Mouse (Mus musculus) midbrain, embryonic 10.5 days (tissue): ENCODE data around the gene Prdm12. TPM values are rescaled to one million over a fixed set of nuclear protein-coding genes. Genes with fewer than 3 reads are reported as not detected.

Experiments
- DNase-seq: peaks from one replicate; pipeline ENCODE4 v3.0.0-alpha.2; 2017; ENCODE audit warnings: low spot score
- H3K27ac ChIP-seq: fragments of 300-500 bp; sonication (generic); replicated peaks from 2 replicates; pipeline ENCODE4 v1.5.1; 2016; ENCODE audit warnings: mild to moderate bottlenecking
- H3K27me3 ChIP-seq: fragments of 300-500 bp; sonication (generic); 2 replicates; pipeline ENCODE4 v1.6.1; 2016; ENCODE audit warnings: low read depth, mild to moderate bottlenecking; ENCODE audit not compliant: poor library complexity, severe bottlenecking
- H3K36me3 ChIP-seq: fragments of 300-500 bp; sonication (generic); 2 replicates; pipeline ENCODE4 v1.6.1; 2016; ENCODE audit warnings: mild to moderate bottlenecking, moderate library complexity
- H3K4me1 ChIP-seq: fragments of 300-500 bp; sonication (generic); 2 replicates; pipeline ENCODE4 v1.6.1; 2016
- H3K4me3 ChIP-seq: fragments of 300-500 bp; sonication (generic); 2 replicates; pipeline ENCODE4 v1.5.1; 2016; ENCODE audit warnings: mild to moderate bottlenecking, moderate library complexity
- H3K9me3 ChIP-seq: fragments of 300-500 bp; sonication (generic); replicated peaks from 2 replicates; pipeline ENCODE4 v1.6.1; 2016; ENCODE audit warnings: mild to moderate bottlenecking
- WGBS: fragments of 180-500 bp; shearing (Covaris S2); methylation state at CpG from one replicate; pipeline ENCODE4 v1.1.7; 2016; 5-methylcytosine and 5-hydroxymethylcytosine counted together
- polyA plus RNA-seq: library from polyadenylated mRNA; unstranded; fragments of >200 nt; fragmentation: Nextera tagmentation; extraction: Ambion mirVana; gene quantifications from 2 replicates; pipeline ENCODE4 v1.2.1, GENCODE M21; 2016

Gene Prdm12
- polyA plus RNA-seq, 1 experiment from 2014 or later = 2.0 TPM

GRCm38 (mm10) chr2:31636138-31636741, 3.6 kb upstream of the Prdm12 start:
- no peaks in the 10 kb centered on the region for H3K9me3 ChIP-seq
- peak overlapping the region; percentile 53 for H3K4me3 ChIP-seq
- H3K36me3 ChIP-seq = no peaks in the 10 kb centered on the region
- H3K27me3 ChIP-seq = peaks cover 100% of the 10 kb centered on the region
- WGBS = under 1% methylated on average over 48 of the region's 48 CpGs
- peak; percentile 77 for DNase-seq
- H3K4me1 ChIP-seq = peaks cover 75% of the 10 kb centered on the region
- H3K27ac ChIP-seq = peak overlapping the region; percentile 77

GRCm38 (mm10) chr2:31636742-31637141, 3.1 kb upstream of the Prdm12 start:
- H3K36me3 ChIP-seq = no peaks in the 10 kb centered on the region
- peak; percentile 90 for DNase-seq
- peaks cover 79% of the 10 kb centered on the region for H3K4me1 ChIP-seq
- peak overlapping the region; percentile 77 for H3K27ac ChIP-seq
- H3K27me3 ChIP-seq = peaks cover 100% of the 10 kb centered on the region
- H3K9me3 ChIP-seq = no peaks in the 10 kb centered on the region
- peak overlapping the region; percentile 53 for H3K4me3 ChIP-seq
- under 1% methylated on average over 35 of the region's 35 CpGs for WGBS

GRCm38 (mm10) chr2:31637311-31637710, 2.5 kb upstream of the Prdm12 start:
- Histone ChIP-seq H3K27ac (peak overlapping the region; percentile 77), H3K4me1 (peaks cover 85% of the 10 kb centered on the region), H3K9me3 (no peaks in the 10 kb centered on the region), H3K4me3 (peak overlapping the region; percentile 53), H3K36me3 (no peaks in the 10 kb centered on the region), H3K27me3 (peaks cover 100% of the 10 kb centered on the region)
- under 1% methylated on average over 12 of the region's 12 CpGs for WGBS
- no peak for DNase-seq

GRCm38 (mm10) chr2:31637807-31638206, 2.0 kb upstream of the Prdm12 start:
- Histone ChIP-seq H3K4me1 (peaks cover 90% of the 10 kb centered on the region), H3K27ac (peak overlapping the region; percentile 77), H3K27me3 (peaks cover 100% of the 10 kb centered on the region), H3K9me3 (no peaks in the 10 kb centered on the region), H3K36me3 (peaks cover 1% of the 10 kb centered on the region; the same call in 1 of the 2 replicates), H3K4me3 (peak overlapping the region; percentile 53)
- peak; percentile 70 for DNase-seq
- under 1% methylated on average over 22 of the region's 22 CpGs for WGBS

GRCm38 (mm10) chr2:31638581-31639465, 1.0 kb upstream of the Prdm12 start:
- WGBS = under 1% methylated on average over 33 of the region's 34 CpGs
- Histone ChIP-seq H3K9me3 (no peaks in the 10 kb centered on the region), H3K27me3 (peaks cover 100% of the 10 kb centered on the region), H3K27ac (peak overlapping the region; percentile 77), H3K4me3 (peak overlapping the region; percentile 53), H3K4me1 (peaks cover 98% of the 10 kb centered on the region), H3K36me3 (peaks cover 11% of the 10 kb centered on the region; the same call in 1 of the 2 replicates)
- DNase-seq = peak; percentile 60

- H3K4me1 ChIP-seq = peaks cover 92% of the 10 kb centered on the region
These were observed 424 bp upstream of the Prdm12 start for GRCm38 (mm10) chr2:31639466-31639760.

GRCm38 (mm10) chr2:31640609-31641507, 1.0 kb downstream of the Prdm12 start:
- Histone ChIP-seq H3K27ac (peak overlapping the region; percentile 60), H3K27me3 (peaks cover 100% of the 10 kb centered on the region), H3K4me3 (peak overlapping the region; percentile 53), H3K9me3 (no peaks in the 10 kb centered on the region), H3K36me3 (peaks cover 26% of the 10 kb centered on the region; the same call in 1 of the 2 replicates), H3K4me1 (peaks cover 78% of the 10 kb centered on the region)
- peak; percentile 79 for DNase-seq
- under 1% methylated on average over 48 of the region's 48 CpGs for WGBS

More at GRCm38 (mm10) chr2:31639466-31639760, 424 bp upstream of the Prdm12 start:
- H3K36me3 ChIP-seq = peaks cover 16% of the 10 kb centered on the region; the same call in 1 of the 2 replicates
- peaks cover 100% of the 10 kb centered on the region for H3K27me3 ChIP-seq
- no peaks in the 10 kb centered on the region for H3K9me3 ChIP-seq
- under 1% methylated on average over 13 of the region's 13 CpGs for WGBS
- DNase-seq = no peak
- peak overlapping the region; percentile 53 for H3K4me3 ChIP-seq
- peak overlapping the region; percentile 60 for H3K27ac ChIP-seq

- H3K4me1 ChIP-seq = peaks cover 74% of the 10 kb centered on the region
- no peak overlapping the region for H3K27ac ChIP-seq
- WGBS = under 1% methylated on average over 11 of the region's 11 CpGs
- no peaks in the 10 kb centered on the region for H3K9me3 ChIP-seq
- peak overlapping the region; percentile 53 for H3K4me3 ChIP-seq
- peaks cover 100% of the 10 kb centered on the region for H3K27me3 ChIP-seq
- peaks cover 26% of the 10 kb centered on the region; the same call in 1 of the 2 replicates for H3K36me3 ChIP-seq
- no peak for DNase-seq
These were observed 1.6 kb downstream of the Prdm12 start for GRCm38 (mm10) chr2:31641508-31641830.

- H3K27me3 ChIP-seq = peaks cover 100% of the 10 kb centered on the region
- peaks cover 70% of the 10 kb centered on the region for H3K4me1 ChIP-seq
- DNase-seq = peak; percentile 26
- H3K27ac ChIP-seq = no peak overlapping the region
- peak overlapping the region; percentile 53 for H3K4me3 ChIP-seq
- WGBS = 1% methylated on average over 18 of the region's 18 CpGs
- no peaks in the 10 kb centered on the region for H3K9me3 ChIP-seq
- H3K36me3 ChIP-seq = peaks cover 26% of the 10 kb centered on the region; the same call in 1 of the 2 replicates
These were observed 2.1 kb downstream of the Prdm12 start for GRCm38 (mm10) chr2:31641929-31642328.

GRCm38 (mm10) chr2:31653971-31654853, 14.4 kb downstream of the Prdm12 start:
- 0 out of 2 replicates have a peak overlapping the region, but pooled peaks have one; percentile 24 for H3K27ac ChIP-seq
- WGBS = 3% methylated on average over 109 of the region's 109 CpGs

GRCm38 (mm10) chr2:31654854-31655559, 15.2 kb downstream of the Prdm12 start:
- 5% methylated on average over 22 of the region's 22 CpGs for WGBS
- Histone ChIP-seq H3K27ac (no peak overlapping the region), H3K27me3 (peaks cover 100% of the 10 kb centered on the region), H3K36me3 (peaks cover 13% of the 10 kb centered on the region; the same call in 1 of the 2 replicates), H3K9me3 (peaks cover 10% of the 10 kb centered on the region), H3K4me3 (peak overlapping the region; percentile 56), H3K4me1 (peaks cover 14% of the 10 kb centered on the region)
- peak; percentile 46 for DNase-seq

More at GRCm38 (mm10) chr2:31653971-31654853, 14.4 kb downstream of the Prdm12 start:
- peak; percentile 54 for DNase-seq
- Histone ChIP-seq H3K4me1 (peaks cover 14% of the 10 kb centered on the region), H3K4me3 (peak overlapping the region; percentile 56), H3K9me3 (peaks cover 7% of the 10 kb centered on the region), H3K36me3 (peaks cover 20% of the 10 kb centered on the region; the same call in 1 of the 2 replicates), H3K27me3 (peaks cover 100% of the 10 kb centered on the region)
